Mouse (Mus musculus) CH12.LX (cell line): ENCODE results near the gene Hipk1.

Experiments used
- ETS1 ChIP-seq: conservative IDR thresholded peaks from 2 replicates; pipeline ENCODE4 v1.6.1; 2012; ENCODE audit warnings: low read depth, mild to moderate bottlenecking, inconsistent platforms, low read length, improper control_type of control experiment, moderate library complexity
- MAX ChIP-seq: IDR thresholded peaks from 2 replicates; pipeline ENCODE4 v1.6.1; 2011; ENCODE audit warnings: low read length, improper control_type of control experiment
- NELFE ChIP-seq: IDR thresholded peaks from 2 replicates; pipeline ENCODE4 v1.6.1; 2011; ENCODE audit warnings: low read depth, low read length, improper control_type of control experiment
- PAX5 ChIP-seq: IDR thresholded peaks from 2 replicates; pipeline ENCODE4 v1.6.1; 2012; ENCODE audit warnings: low read length, inconsistent platforms, mixed read lengths
- POLR2AphosphoS2 ChIP-seq: IDR thresholded peaks from 2 replicates; pipeline ENCODE4 v1.6.1; 2011; ENCODE audit warnings: low read depth, low read length, improper control_type of control experiment
- UBTF ChIP-seq: IDR thresholded peaks from 2 replicates; pipeline ENCODE4 v1.6.1; 2012; ENCODE audit warnings: low read depth, mild to moderate bottlenecking, inconsistent platforms, low read length, improper control_type of control experiment, moderate library complexity
- ZKSCAN1 ChIP-seq: IDR thresholded peaks from 2 replicates; pipeline ENCODE4 v1.6.1; 2012; ENCODE audit warnings: low read depth, inconsistent platforms, low read length, improper control_type of control experiment, borderline replicate concordance

GRCm38 (mm10) chr3:103771531-103772130 lies 19.7 kb downstream of the Hipk1 start:
- TF ChIP-seq ZKSCAN1 (no peak), UBTF (no peak), PAX5 (no peak), NELFE (no peak), ETS1 (no peak), POLR2AphosphoS2 (no peak), MAX (no peak)
